Mouse (Mus musculus): ENCODE data around the gene Prkd1. TPM values are rescaled to one million over a fixed set of nuclear protein-coding genes. Genes with fewer than 3 reads are reported as not detected.
A peak's percentile ranks its signal among the peaks of the same experiment; 100 is the strongest.
"Not testable (repeated sequence)": the region's sequence is repeated elsewhere in the genome, so short reads cannot be mapped to it uniquely, and the experiment has no call there.

The Prkd1 gene
- polyA plus RNA-seq (2012; rRNA removed), result 2.1 and 2.2 TPM in 2 replicates

DNA sequence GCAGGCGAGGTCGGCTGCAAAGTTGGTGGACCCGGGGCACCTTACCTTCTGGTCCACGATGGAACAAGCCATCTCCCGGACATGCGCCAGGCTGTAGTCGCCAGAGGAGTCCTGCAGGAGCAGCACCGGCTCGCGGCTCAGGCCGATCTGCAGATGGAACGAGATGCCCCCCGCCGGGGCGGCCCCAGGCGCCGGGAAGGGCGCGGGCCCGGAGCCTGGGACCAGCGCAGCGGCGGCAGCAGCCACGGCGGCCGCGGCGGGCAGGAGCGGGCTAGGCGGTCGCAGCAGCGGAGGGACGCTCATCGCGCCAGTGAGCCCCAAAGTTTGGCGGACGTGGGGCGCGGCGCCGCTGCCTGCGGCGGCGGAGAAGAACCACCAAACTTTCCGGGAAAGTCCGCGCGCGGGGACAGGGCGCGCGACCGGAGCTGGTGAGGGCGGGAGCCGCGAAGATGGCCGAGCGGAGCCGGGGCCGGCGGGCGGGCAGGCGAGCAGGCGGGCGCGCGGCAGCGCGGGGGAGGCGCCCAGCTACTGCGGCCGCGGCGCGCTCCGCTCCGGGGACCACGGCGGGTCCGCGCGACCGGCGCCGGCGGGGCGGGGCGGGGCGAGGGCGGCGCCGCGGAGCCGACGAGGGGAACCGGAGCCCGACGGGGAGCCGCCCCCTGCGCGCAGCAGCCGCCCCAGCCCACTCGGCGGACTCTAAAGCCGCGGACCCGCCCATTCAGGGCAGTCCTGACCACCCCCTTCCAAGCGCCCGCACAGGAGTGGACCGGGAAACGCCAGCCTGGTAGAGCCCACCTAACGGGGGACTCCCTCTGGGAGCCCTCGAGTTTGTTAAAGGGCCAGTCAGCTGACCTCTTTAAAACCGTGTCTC, at the start of gene Prkd1:
Gene Prkd1, minus strand, starts transcription at position 428 of the 871 bp plus-strand sequence.
- Histone ChIP-seq H3K4me3 (ENCODE audit: control insufficient read depth, low read depth, low read length) (peak within 1 kb of the TSS; percentile 93), H3K27ac (ENCODE audit: control insufficient read depth, insufficient read depth, low read depth, low read length) (peak within 1 kb of the TSS; percentile 39), H3K27me3 (ENCODE audit: control insufficient read depth, insufficient read depth, low read length) (no peaks in the 10 kb centered on the region), H3K4me1 (ENCODE audit: control insufficient read depth, insufficient read depth, low read length) (peaks cover 11% of the 10 kb centered on the region), H3K36me3 (ENCODE audit: control insufficient read depth, insufficient read depth, low read length) (no peaks in the 10 kb centered on the region)
- TF ChIP-seq CTCF (IDR thresholded peaks at IDR 0.05; ENCODE audit: control insufficient read depth, insufficient read depth, insufficient replicate concordance, low read depth, low read length) (no peak), POLR2A (IDR thresholded peaks at IDR 0.05; ENCODE audit: control insufficient read depth, low read depth, low read length) (peak; percentile 29; the same call in 1 of the 2 replicates)

DNA sequence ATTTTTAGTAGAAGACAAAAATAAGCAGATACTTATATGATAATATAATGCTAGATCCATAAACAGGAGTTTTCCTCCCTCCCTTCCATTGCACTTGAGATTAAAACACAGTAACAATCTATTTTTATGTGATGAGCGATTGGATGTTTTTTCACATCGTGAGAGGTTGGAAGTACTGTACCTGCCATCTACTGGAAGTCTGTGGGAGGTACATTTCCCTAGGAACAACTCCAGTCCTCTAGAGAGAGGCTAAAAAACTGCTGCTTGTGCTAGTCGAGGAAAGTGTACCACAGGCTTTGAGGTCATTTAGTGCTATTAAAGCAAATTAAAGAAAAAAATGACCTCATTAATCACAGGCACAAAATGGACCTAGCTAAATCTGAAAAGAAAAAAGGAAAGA, 48.6 kb upstream of the Prkd1 start:
- TF ChIP-seq CTCF (IDR thresholded peaks at IDR 0.05; ENCODE audit: control insufficient read depth, insufficient read depth, insufficient replicate concordance, low read depth, low read length), result no peak
- TF ChIP-seq POLR2A (IDR thresholded peaks at IDR 0.05; ENCODE audit: control insufficient read depth, low read depth, low read length), result no peak
- Histone ChIP-seq H3K27me3 (ENCODE audit: control insufficient read depth, insufficient read depth, low read length) (no peaks in the 10 kb centered on the region), H3K27ac (ENCODE audit: control insufficient read depth, insufficient read depth, low read depth, low read length) (no peak overlapping the region), H3K4me3 (ENCODE audit: control insufficient read depth, low read depth, low read length) (no peak overlapping the region), H3K36me3 (ENCODE audit: control insufficient read depth, insufficient read depth, low read length) (no peaks in the 10 kb centered on the region), H3K4me1 (ENCODE audit: control insufficient read depth, insufficient read depth, low read length) (no peaks in the 10 kb centered on the region)

GRCm38 (mm10) chr12:50648176-50648670, 675 bp downstream of the Prkd1 start:
- Histone ChIP-seq H3K27ac (ENCODE audit: control insufficient read depth, insufficient read depth, low read depth, low read length) (peak overlapping the region; percentile 24; the same call in 1 of the 2 replicates), H3K27me3 (ENCODE audit: control insufficient read depth, insufficient read depth, low read length) (no peaks in the 10 kb centered on the region), H3K4me1 (ENCODE audit: control insufficient read depth, insufficient read depth, low read length) (peaks cover 11% of the 10 kb centered on the region), H3K4me3 (ENCODE audit: control insufficient read depth, low read depth, low read length) (peak overlapping the region; percentile 93), H3K36me3 (ENCODE audit: control insufficient read depth, insufficient read depth, low read length) (no peaks in the 10 kb centered on the region)
- TF ChIP-seq POLR2A (IDR thresholded peaks at IDR 0.05; ENCODE audit: control insufficient read depth, low read depth, low read length) (no peak), CTCF (IDR thresholded peaks at IDR 0.05; ENCODE audit: control insufficient read depth, insufficient read depth, insufficient replicate concordance, low read depth, low read length) (no peak)

- TF ChIP-seq CTCF (IDR thresholded peaks at IDR 0.05; ENCODE audit: control insufficient read depth, insufficient read depth, insufficient replicate concordance, low read depth, low read length), result no peak
- TF ChIP-seq POLR2A (IDR thresholded peaks at IDR 0.05; ENCODE audit: control insufficient read depth, low read depth, low read length), result no peak
- Histone ChIP-seq H3K36me3 (ENCODE audit: control insufficient read depth, insufficient read depth, low read length) (no peaks in the 10 kb centered on the region), H3K4me1 (ENCODE audit: control insufficient read depth, insufficient read depth, low read length) (peaks cover 11% of the 10 kb centered on the region), H3K4me3 (ENCODE audit: control insufficient read depth, low read depth, low read length) (no peak overlapping the region), H3K27me3 (ENCODE audit: control insufficient read depth, insufficient read depth, low read length) (no peaks in the 10 kb centered on the region), H3K27ac (ENCODE audit: control insufficient read depth, insufficient read depth, low read depth, low read length) (no peak overlapping the region)
These were observed 2.0 kb downstream of the Prkd1 start for GRCm38 (mm10) chr12:50646857-50647256.

DNA sequence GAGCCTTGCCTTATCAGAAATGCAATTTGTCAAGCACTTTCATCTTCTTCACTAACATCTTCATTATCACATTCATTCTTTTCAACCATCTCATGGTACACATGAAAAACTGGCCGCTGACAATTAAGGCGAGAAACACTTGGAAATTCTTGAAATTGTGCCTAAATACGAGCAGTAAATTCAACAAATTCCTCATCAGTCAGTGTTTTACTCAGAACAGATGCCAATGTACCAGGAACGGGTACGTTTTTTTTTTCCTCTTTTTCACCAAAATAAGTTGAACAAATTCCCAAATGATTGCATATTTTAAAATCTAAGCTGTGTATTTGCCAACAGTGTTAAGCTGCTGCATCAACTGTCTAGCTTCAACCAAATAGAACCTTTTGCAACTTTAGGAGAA, 6.2 kb downstream of the Prkd1 start:
- H3K4me3 ChIP-seq (ENCODE audit: control insufficient read depth, low read depth, low read length), result no peak overlapping the region
- no peaks in the 10 kb centered on the region for H3K36me3 ChIP-seq (ENCODE audit: control insufficient read depth, insufficient read depth, low read length)
- H3K4me1 ChIP-seq (ENCODE audit: control insufficient read depth, insufficient read depth, low read length), result no peaks in the 10 kb centered on the region
- no peak overlapping the region for H3K27ac ChIP-seq (ENCODE audit: control insufficient read depth, insufficient read depth, low read depth, low read length)
- TF ChIP-seq CTCF (IDR thresholded peaks at IDR 0.05; ENCODE audit: control insufficient read depth, insufficient read depth, insufficient replicate concordance, low read depth, low read length) (no peak), POLR2A (IDR thresholded peaks at IDR 0.05; ENCODE audit: control insufficient read depth, low read depth, low read length) (no peak)
- no peaks in the 10 kb centered on the region for H3K27me3 ChIP-seq (ENCODE audit: control insufficient read depth, insufficient read depth, low read length)

GRCm38 (mm10) chr12:50640171-50640570, 8.7 kb downstream of the Prkd1 start:
- Histone ChIP-seq H3K36me3 (ENCODE audit: control insufficient read depth, insufficient read depth, low read length) (no peaks in the 10 kb centered on the region), H3K4me3 (ENCODE audit: control insufficient read depth, low read depth, low read length) (no peak overlapping the region), H3K4me1 (ENCODE audit: control insufficient read depth, insufficient read depth, low read length) (no peaks in the 10 kb centered on the region), H3K27me3 (ENCODE audit: control insufficient read depth, insufficient read depth, low read length) (no peaks in the 10 kb centered on the region), H3K27ac (ENCODE audit: control insufficient read depth, insufficient read depth, low read depth, low read length) (no peak overlapping the region)
- TF ChIP-seq POLR2A (IDR thresholded peaks at IDR 0.05; ENCODE audit: control insufficient read depth, low read depth, low read length), result no peak
- TF ChIP-seq CTCF (IDR thresholded peaks at IDR 0.05; ENCODE audit: control insufficient read depth, insufficient read depth, insufficient replicate concordance, low read depth, low read length), result no peak

DNA sequence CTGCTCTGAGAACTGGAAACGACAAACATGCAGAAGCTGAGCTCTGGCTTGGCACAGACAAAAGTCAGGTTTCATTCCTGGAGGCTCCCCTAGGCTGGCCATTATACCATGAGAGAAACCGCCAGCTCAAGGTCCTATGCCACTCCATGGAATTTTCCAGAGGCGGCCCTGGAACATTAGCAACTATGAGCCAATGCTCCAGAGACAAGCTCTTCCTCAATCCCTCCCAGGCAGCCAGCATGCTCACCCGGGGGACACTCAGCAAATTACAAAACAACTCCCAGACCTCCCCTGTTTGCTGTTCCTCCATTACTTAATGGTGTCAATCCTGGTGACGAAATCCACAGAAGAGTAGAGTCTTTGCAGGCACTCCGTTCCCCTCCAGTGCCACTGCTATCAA, 14.5 kb downstream of the Prkd1 start:
- Histone ChIP-seq H3K36me3 (ENCODE audit: control insufficient read depth, insufficient read depth, low read length) (no peaks in the 10 kb centered on the region), H3K4me1 (ENCODE audit: control insufficient read depth, insufficient read depth, low read length) (no peaks in the 10 kb centered on the region), H3K27ac (ENCODE audit: control insufficient read depth, insufficient read depth, low read depth, low read length) (no peak overlapping the region), H3K4me3 (ENCODE audit: control insufficient read depth, low read depth, low read length) (no peak overlapping the region), H3K27me3 (ENCODE audit: control insufficient read depth, insufficient read depth, low read length) (no peaks in the 10 kb centered on the region)
- TF ChIP-seq POLR2A (IDR thresholded peaks at IDR 0.05; ENCODE audit: control insufficient read depth, low read depth, low read length), result no peak
- no peak for TF ChIP-seq CTCF (IDR thresholded peaks at IDR 0.05; ENCODE audit: control insufficient read depth, insufficient read depth, insufficient replicate concordance, low read depth, low read length)

GRCm38 (mm10) chr12:50626100-50626499, 22.8 kb downstream of the Prkd1 start:
- H3K36me3 ChIP-seq (ENCODE audit: control insufficient read depth, insufficient read depth, low read length); H3K4me1 ChIP-seq (ENCODE audit: control insufficient read depth, insufficient read depth, low read length); H3K27ac ChIP-seq (ENCODE audit: control insufficient read depth, insufficient read depth, low read depth, low read length); H3K27me3 ChIP-seq (ENCODE audit: control insufficient read depth, insufficient read depth, low read length); H3K4me3 ChIP-seq (ENCODE audit: control insufficient read depth, low read depth, low read length): not testable (repeated sequence)
